Mouse (Mus musculus) neutrophil, adult 65 days (primary cell): ENCODE results near the gene Olfr283. TPM values are rescaled to one million over a fixed set of nuclear protein-coding genes. Genes with fewer than 3 reads are reported as not detected.

Source experiments
- total RNA-seq: library from RNA; stranded (reverse); gene quantifications from 2 replicates; pipeline ENCODE4 v1.2.4, GENCODE M21; 2023

Olfr283 gene
- total RNA-seq: not detected in 2 replicates

GRCm38 (mm10) chr15:98380846-98381245 lies at the start of gene Olfr283:
TSS of gene Olfr283 (minus strand) at chr15:98380946.

DNA sequence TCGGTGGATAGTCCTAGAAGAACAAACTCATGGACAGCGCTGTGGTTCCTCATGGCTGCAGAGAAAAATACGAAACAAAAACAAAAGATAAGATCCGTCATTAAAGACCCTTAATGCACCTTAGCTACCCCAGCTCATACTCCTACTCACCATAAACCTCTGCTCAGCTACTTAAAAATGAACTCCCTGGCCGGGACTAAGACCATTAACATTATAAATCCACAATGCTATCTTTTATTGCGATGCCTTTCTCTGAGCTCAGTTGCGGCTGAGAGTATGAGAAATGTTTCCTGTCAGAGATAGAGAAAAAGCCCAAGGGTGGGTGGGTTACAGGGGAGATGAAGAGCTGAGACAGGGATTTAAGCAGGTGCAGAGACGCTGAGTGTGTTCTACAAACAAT lies 39.9 kb downstream of the Olfr283 start, which contains the start of gene Olfr284:
Olfr284 (minus strand) TSS at position 101 of the 400 bp plus-strand sequence.

Other genes with a start within 250 kb of the Olfr283 start
- 16.8 and 22.2 TPM in 2 replicates for gene Asb8, start 215.3 kb downstream of the Olfr283 start, total RNA-seq
- gene Ccdc184, start 213.8 kb downstream of the Olfr283 start, total RNA-seq: not detected in 2 replicates
- not detected in 2 replicates for gene Olfr288, start 185.4 kb downstream of the Olfr283 start, total RNA-seq
- not detected in 2 replicates for gene Gm44579, start 160.0 kb downstream of the Olfr283 start, total RNA-seq
- not detected in 2 replicates for gene Olfr287, start 159.9 kb downstream of the Olfr283 start, total RNA-seq
- gene Olfr286, start 146.5 kb downstream of the Olfr283 start, total RNA-seq: not detected in 2 replicates
- not detected in 2 replicates for gene H1fnt, start 123.7 kb downstream of the Olfr283 start, total RNA-seq
- not detected in 2 replicates for gene Zfp641, start 84.8 kb downstream of the Olfr283 start, total RNA-seq
- gene Olfr285, start 63.6 kb downstream of the Olfr283 start, total RNA-seq: not detected in 2 replicates
- not detected in 2 replicates for gene Olfr284, start 40.0 kb downstream of the Olfr283 start, total RNA-seq
- not detected in 2 replicates for gene Olfr282, start 50.3 kb upstream of the Olfr283 start, total RNA-seq
- not detected in 2 replicates for gene Olfr281, start 71.6 kb upstream of the Olfr283 start, total RNA-seq
- not detected in 2 replicates for gene OR5BS1P, start 89.0 kb upstream of the Olfr283 start, total RNA-seq
- gene Lalba, start 101.8 kb upstream of the Olfr283 start, total RNA-seq: not detected in 2 replicates
- not detected in 2 replicates for gene Olfr279, start 111.5 kb upstream of the Olfr283 start, total RNA-seq
- gene Kansl2, start 153.3 kb upstream of the Olfr283 start, total RNA-seq: 20.3 and 31.7 TPM in 2 replicates
- gene Ccnt1, start 190.0 kb upstream of the Olfr283 start, total RNA-seq: 156 and 177 TPM in 2 replicates
- not detected in 2 replicates for gene 4930415O20Rik, start 190.1 kb upstream of the Olfr283 start, total RNA-seq
- 1.5 and 2.5 TPM in 2 replicates for gene Adcy6, start 229.1 kb upstream of the Olfr283 start, total RNA-seq
- gene Cacnb3, start 249.9 kb upstream of the Olfr283 start, total RNA-seq: 0.43 and 1.2 TPM in 2 replicates